Mouse (Mus musculus) lung, adult 2 months (tissue): ENCODE measurements around the gene Ttc41. TPM values are rescaled to one million over a fixed set of nuclear protein-coding genes. Genes with fewer than 3 reads are reported as not detected.

Source experiments
- DNase-seq: peaks from one replicate; pipeline ENCODE4 v3.0.0; 2022
- H3K4me1 ChIP-seq: fragments of 200-500 bp; 2 replicates; pipeline ENCODE4 v1.6.1; 2011; ENCODE audit warnings: low read length; ENCODE audit not compliant: control insufficient read depth, insufficient read depth
- H3K4me3 ChIP-seq: fragments of 200-500 bp; replicated peaks from 2 replicates; pipeline ENCODE3; 2011; ENCODE audit warnings: low read depth, mild to moderate bottlenecking, control low read depth, low read length; ENCODE audit errors: extremely low read depth
- CTCF ChIP-seq: fragments of 200-500 bp; IDR thresholded peaks from 2 replicates; pipeline ENCODE4 v1.5.1; 2011; ENCODE audit warnings: mild to moderate bottlenecking, low read length, control low read depth; ENCODE audit not compliant: insufficient read depth
- POLR2A ChIP-seq: fragments of 200-500 bp; IDR thresholded peaks from 2 replicates; pipeline ENCODE4 v1.6.1; 2011; ENCODE audit warnings: low read depth, mild to moderate bottlenecking, control low read depth, low read length, borderline replicate concordance; ENCODE audit errors: extremely low read depth
- WGBS: fragments of 180-500 bp; shearing (Covaris S2); methylation state at CpG from one replicate; pipeline ENCODE4 v1.1.7; 2018; 5-methylcytosine and 5-hydroxymethylcytosine counted together
- polyA plus RNA-seq: library from polyadenylated mRNA; depleted of rRNA; stranded (reverse); fragments of >200 nt; gene quantifications from 2 replicates; pipeline ENCODE4 v1.2.3, GENCODE M21; 2012

Gene Ttc41
- polyA plus RNA-seq, 1 experiment: 1.4 TPM

GRCm38 (mm10) chr10:86794196-86794595 lies 88.6 kb downstream of the Ttc41 start:
- WGBS: 86% methylated on average over 4 of the region's 4 CpGs
- no peak overlapping the region for H3K4me3 ChIP-seq
- peaks cover 2% of the 10 kb centered on the region; the same call in 1 of the 2 replicates for H3K4me1 ChIP-seq
- DNase-seq: no peak
- TF ChIP-seq POLR2A: no peak
- TF ChIP-seq CTCF: no peak

GRCm38 (mm10) chr10:86794794-86795535 lies 89.4 kb downstream of the Ttc41 start:
- Histone ChIP-seq H3K4me1 (0 out of 2 replicates have a peak, but pooled peaks cover 2% of the 10 kb centered on the region), H3K4me3 (no peak overlapping the region)
- TF ChIP-seq POLR2A: no peak
- TF ChIP-seq CTCF: no peak
- WGBS: 92% methylated on average over 9 of the region's 9 CpGs
- DNase-seq: no peak

DNA sequence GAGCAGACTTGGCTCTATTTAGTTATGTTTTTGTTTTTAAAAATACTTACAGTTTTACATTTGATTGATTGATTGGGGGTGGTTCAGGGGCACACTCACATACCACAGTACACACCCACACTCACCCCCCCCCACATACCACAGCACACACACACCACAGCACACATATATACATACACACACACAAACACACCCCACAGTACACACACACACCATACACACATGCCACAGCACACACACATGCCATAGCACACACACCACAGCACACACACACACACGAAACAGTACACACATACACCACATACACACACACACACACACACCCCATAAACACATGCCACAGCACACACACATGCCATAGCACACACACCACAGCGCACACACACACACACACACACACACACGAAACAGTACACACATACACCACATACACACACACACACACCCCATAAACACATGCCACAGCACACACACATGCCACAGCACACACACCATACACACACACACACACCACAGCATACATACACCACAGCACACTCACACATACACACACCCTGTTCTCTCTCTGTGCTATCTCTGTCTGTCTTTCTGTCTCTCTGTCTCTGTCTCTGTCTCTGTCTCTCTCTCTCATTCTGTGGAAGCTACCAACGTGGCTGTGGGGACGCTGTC lies 90.6 kb downstream of the Ttc41 start:
- Histone ChIP-seq H3K4me1 (0 out of 2 replicates have a peak, but pooled peaks cover 2% of the 10 kb centered on the region), H3K4me3 (no peak overlapping the region)
- DNase-seq: no peak
- 92% methylated on average over 5 of the region's 5 CpGs for WGBS
- no peak for TF ChIP-seq POLR2A
- TF ChIP-seq CTCF: no peak

- Histone ChIP-seq H3K4me1 (no peaks in the 10 kb centered on the region), H3K4me3 (no peak overlapping the region)
- TF ChIP-seq POLR2A: no peak
- TF ChIP-seq CTCF: no peak
- no peak for DNase-seq
- WGBS: 95% methylated on average over 1 of the region's 1 CpGs
Measured at GRCm38 (mm10) chr10:86807362-86807761, 101.8 kb downstream of the Ttc41 start.

DNA sequence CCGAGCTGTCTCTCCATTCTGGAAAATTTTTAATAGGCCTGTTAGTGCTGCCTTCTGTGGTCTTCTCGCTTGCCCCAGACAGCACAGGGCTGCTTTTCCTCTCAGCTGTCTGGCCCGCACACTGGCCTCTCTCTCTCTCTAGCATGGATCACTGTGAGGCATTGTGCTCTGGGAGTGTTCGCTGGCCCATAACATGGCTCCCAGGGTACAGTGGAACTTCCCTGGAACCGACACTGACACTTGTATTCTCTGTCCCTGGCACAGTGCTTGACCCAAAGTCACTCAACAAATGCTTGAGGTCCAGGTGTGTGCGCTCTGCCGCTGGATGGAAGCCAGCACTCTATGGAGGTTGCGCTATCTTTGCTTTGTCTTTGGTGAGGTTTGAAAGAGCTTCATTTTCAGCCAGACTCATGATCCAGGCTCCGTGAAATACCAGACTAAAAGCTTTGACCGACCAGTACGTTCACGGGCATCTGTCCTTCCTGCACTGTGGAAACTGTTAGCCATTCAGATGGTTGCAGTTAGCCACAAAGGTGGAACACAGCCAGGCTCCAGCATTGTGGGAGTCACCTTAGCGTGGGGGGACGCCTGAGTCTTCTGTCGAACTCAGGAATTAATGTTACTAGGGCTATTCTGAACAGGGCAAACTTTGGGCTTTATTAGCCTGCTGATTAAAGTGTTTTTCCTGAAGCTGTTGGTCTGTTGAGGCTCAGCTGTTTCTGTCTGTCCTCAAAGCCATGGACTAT lies 102.6 kb downstream of the Ttc41 start:
- no peak overlapping the region for H3K4me3 ChIP-seq
- no peak for TF ChIP-seq CTCF
- TF ChIP-seq POLR2A: no peak
- no peaks in the 10 kb centered on the region for H3K4me1 ChIP-seq
- no peak for DNase-seq
- WGBS: 74% methylated on average over 15 of the region's 15 CpGs

GRCm38 (mm10) chr10:86810000-86810399 lies 104.4 kb downstream of the Ttc41 start:
- 87% methylated on average over 9 of the region's 9 CpGs for WGBS
- DNase-seq: no peak
- Histone ChIP-seq H3K4me1 (no peaks in the 10 kb centered on the region), H3K4me3 (no peak overlapping the region)
- TF ChIP-seq CTCF: no peak
- TF ChIP-seq POLR2A: no peak

DNA sequence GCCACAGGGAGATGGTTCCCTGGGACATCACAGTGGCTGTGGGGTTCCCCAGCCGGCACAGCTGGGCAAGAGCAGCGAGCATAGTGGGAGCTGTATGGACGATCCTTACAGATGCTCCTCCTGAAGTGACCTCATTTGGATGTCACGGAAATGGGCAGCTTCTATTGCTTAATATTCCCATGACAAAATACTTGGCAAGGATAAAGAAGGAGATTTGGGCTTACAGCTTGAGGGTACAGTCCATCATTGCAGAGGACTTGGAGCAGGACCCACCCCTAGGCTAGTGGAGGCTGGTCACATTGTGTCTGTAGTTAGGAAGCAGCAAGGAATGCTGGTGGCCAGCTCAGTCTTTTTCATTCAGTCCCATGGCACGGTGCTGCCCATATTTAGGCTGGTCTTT lies 105.0 kb downstream of the Ttc41 start:
- Histone ChIP-seq H3K4me1 (no peaks in the 10 kb centered on the region), H3K4me3 (no peak overlapping the region)
- WGBS: 84% methylated on average over 5 of the region's 5 CpGs
- TF ChIP-seq POLR2A (no peak), CTCF (no peak)
- DNase-seq: no peak

GRCm38 (mm10) chr10:86814292-86815131 lies 108.9 kb downstream of the Ttc41 start:
- H3K4me3 ChIP-seq: no peak overlapping the region
- no peak for DNase-seq
- no peak for TF ChIP-seq CTCF
- no peak for TF ChIP-seq POLR2A
- H3K4me1 ChIP-seq: peaks cover 4% of the 10 kb centered on the region; the same call in 1 of the 2 replicates
- WGBS: 73% methylated on average over 19 of the region's 19 CpGs

- no peak for DNase-seq
- 74% methylated on average over 7 of the region's 7 CpGs for WGBS
- no peak overlapping the region for H3K4me3 ChIP-seq
- peaks cover 6% of the 10 kb centered on the region for H3K4me1 ChIP-seq
- TF ChIP-seq CTCF: no peak
- no peak for TF ChIP-seq POLR2A
Measured at GRCm38 (mm10) chr10:86815133-86815532, 109.5 kb downstream of the Ttc41 start.
